Comparison of ENCODE assay signal across 9 mouse cellular contexts in genomic region chr8:118285596-118286281, GRCm38 (mm10). TPM values are rescaled to one million over a fixed set of nuclear protein-coding genes. Genes with fewer than 3 reads are reported as not detected.
DNase-seq lines count a peak whose midpoint lies in the region; ATAC-seq and TF ChIP-seq lines count a peak whose summit lies in the region.
"Had no signal": no experiment of that assay in that cellular context is flagged by ENCODE, and none has a peak within 500 bp of the region (broad histone marks: within the 10 kb centered on the region; RNA-seq: fewer than 3 reads in every experiment).

No protein-coding gene starts in this region.

- H3K9me3 ChIP-seq in intestine, embryonic 15.5 days: no peaks in the 10 kb centered on the region
- no peaks in the 10 kb centered on the region for H3K9me3 ChIP-seq in intestine, postnatal 0 days (ENCODE audit: control insufficient read depth)
- no peaks in the 10 kb centered on the region for H3K9me3 ChIP-seq in embryonic facial prominence, embryonic 15.5 days (replicated peaks)
- H3K9me3 ChIP-seq in stomach, embryonic 14.5 days (ENCODE audit: control insufficient read depth, low read depth, low read length): no peaks in the 10 kb centered on the region
- H3K9me3 ChIP-seq in liver, embryonic 11.5 days (ENCODE audit: control insufficient read depth, low read length): no peaks in the 10 kb centered on the region

- WGBS in intestine, embryonic 15.5 days: 42% methylated on average over 10 of the region's 10 CpGs
- WGBS in intestine, postnatal 0 days: 36% methylated on average over 10 of the region's 10 CpGs
- 19% methylated on average over 10 of the region's 10 CpGs for WGBS in embryonic facial prominence, embryonic 15.5 days
- 28% methylated on average over 10 of the region's 10 CpGs for WGBS in stomach, embryonic 14.5 days
- 19% methylated on average over 10 of the region's 10 CpGs for WGBS in liver, embryonic 11.5 days

- 0 out of 2 replicates have a peak overlapping the region, but pooled peaks have one; percentile 9 for H3K4me2 ChIP-seq in intestine, embryonic 15.5 days (replicated peaks)
- H3K4me2 ChIP-seq in intestine, postnatal 0 days (replicated peaks; ENCODE audit: low read depth): no peak overlapping the region
- H3K4me2 ChIP-seq in embryonic facial prominence, embryonic 15.5 days (replicated peaks): peak overlapping the region; percentile 92
- peak overlapping the region; percentile 91; the same call in 1 of the 2 replicates for H3K4me2 ChIP-seq in stomach, embryonic 14.5 days (replicated peaks; ENCODE audit: low read depth, low read length)
- H3K4me2 ChIP-seq in liver, embryonic 11.5 days: no peak overlapping the region

- H3K9ac ChIP-seq in intestine, embryonic 15.5 days: no peak overlapping the region
- no peak overlapping the region for H3K9ac ChIP-seq in intestine, postnatal 0 days (ENCODE audit: low read depth, low read length)
- H3K9ac ChIP-seq in embryonic facial prominence, embryonic 15.5 days: no peak overlapping the region
- no peak overlapping the region for H3K9ac ChIP-seq in stomach, embryonic 14.5 days (replicated peaks; ENCODE audit: low read depth, low read length)
- H3K9ac ChIP-seq in liver, embryonic 11.5 days (ENCODE audit: low read depth, low read length): no peak overlapping the region

- DNase-seq in heart, postnatal 4 days: peak; percentile 25
- DNase-seq in testis, postnatal 10 days (ENCODE audit: low spot score): no peak
- no peak for DNase-seq in layer of hippocampus, postnatal 36 days
- no peak for DNase-seq in liver, embryonic 11.5 days (ENCODE audit: low spot score)
- DNase-seq: lung, postnatal 14 days had no signal

- TF ChIP-seq CTCF in intestine, postnatal 0 days (IDR thresholded peaks at IDR 0.05; ENCODE audit: low read depth): no peak

- no peaks in the 10 kb centered on the region for H3K36me3 ChIP-seq in intestine, embryonic 15.5 days
- no peaks in the 10 kb centered on the region for H3K36me3 ChIP-seq in intestine, postnatal 0 days (ENCODE audit: control insufficient read depth, insufficient read depth)
- H3K36me3 ChIP-seq in embryonic facial prominence, embryonic 15.5 days: no peaks in the 10 kb centered on the region
- no peaks in the 10 kb centered on the region for H3K36me3 ChIP-seq in stomach, embryonic 14.5 days (ENCODE audit: control insufficient read depth, insufficient read depth, low read length)
- H3K36me3 ChIP-seq in liver, embryonic 11.5 days (ENCODE audit: control insufficient read depth, insufficient read depth, low read length): no peaks in the 10 kb centered on the region

- no peak overlapping the region for H3K4me3 ChIP-seq in intestine, embryonic 15.5 days (replicated peaks)
- H3K4me3 ChIP-seq in intestine, postnatal 0 days (ENCODE audit: low read depth, low read length): no peak overlapping the region
- H3K4me3 ChIP-seq in embryonic facial prominence, embryonic 15.5 days (replicated peaks): 0 out of 2 replicates have a peak overlapping the region, but pooled peaks have one; percentile 3
- H3K4me3 ChIP-seq in stomach, embryonic 14.5 days (ENCODE audit: low read depth, low read length): no peak overlapping the region
- H3K4me3 ChIP-seq in liver, embryonic 11.5 days (ENCODE audit: low read depth, low read length): no peak overlapping the region

- ATAC-seq in intestine, embryonic 15.5 days: no peak
- no peak for ATAC-seq in intestine, postnatal 0 days
- ATAC-seq in embryonic facial prominence, embryonic 15.5 days (ENCODE audit: insufficient number of reproducible peaks, low FRiP score, low TSS enrichment, low read depth): no peak
- peak; percentile 24; the same call in 1 of the 2 replicates for ATAC-seq in stomach, embryonic 14.5 days (ENCODE audit: insufficient number of reproducible peaks, insufficient read depth, low FRiP score, low read depth)
- no peak for ATAC-seq in liver, embryonic 11.5 days (replicated peaks; ENCODE audit: low FRiP score)

- H3K27ac ChIP-seq in intestine, embryonic 15.5 days: no peak overlapping the region
- no peak overlapping the region for H3K27ac ChIP-seq in intestine, postnatal 0 days (ENCODE audit: low read depth, low read length)
- no peak overlapping the region for H3K27ac ChIP-seq in embryonic facial prominence, embryonic 15.5 days (replicated peaks)
- H3K27ac ChIP-seq in stomach, embryonic 14.5 days (ENCODE audit: low read length): peak overlapping the region; percentile 58; the same call in 1 of the 2 replicates
- H3K27ac ChIP-seq in liver, embryonic 11.5 days (ENCODE audit: low read depth, low read length): no peak overlapping the region

- peaks cover 13% of the 10 kb centered on the region for H3K4me1 ChIP-seq in intestine, embryonic 15.5 days (replicated peaks)
- 0 out of 2 replicates have a peak, but pooled peaks cover 2% of the 10 kb centered on the region for H3K4me1 ChIP-seq in intestine, postnatal 0 days (replicated peaks; ENCODE audit: control insufficient read depth, insufficient read depth, low read length)
- peaks cover 42% of the 10 kb centered on the region for H3K4me1 ChIP-seq in embryonic facial prominence, embryonic 15.5 days
- H3K4me1 ChIP-seq in stomach, embryonic 14.5 days (ENCODE audit: control insufficient read depth, insufficient read depth, low read length): peaks cover 8% of the 10 kb centered on the region; the same call in 1 of the 2 replicates
- no peaks in the 10 kb centered on the region for H3K4me1 ChIP-seq in liver, embryonic 11.5 days (replicated peaks; ENCODE audit: control insufficient read depth, insufficient read depth, low read length)

- H3K27me3 ChIP-seq in intestine, embryonic 15.5 days (replicated peaks): peaks cover 24% of the 10 kb centered on the region
- H3K27me3 ChIP-seq in intestine, postnatal 0 days (replicated peaks; ENCODE audit: control insufficient read depth, insufficient read depth, low read length): peaks cover 30% of the 10 kb centered on the region; the same call in 1 of the 2 replicates
- peaks cover 43% of the 10 kb centered on the region for H3K27me3 ChIP-seq in embryonic facial prominence, embryonic 15.5 days
- 0 out of 2 replicates have a peak, but pooled peaks cover 4% of the 10 kb centered on the region for H3K27me3 ChIP-seq in stomach, embryonic 14.5 days (ENCODE audit: control insufficient read depth, insufficient read depth, low read length)
- peaks cover 41% of the 10 kb centered on the region for H3K27me3 ChIP-seq in liver, embryonic 11.5 days (replicated peaks; ENCODE audit: control insufficient read depth, insufficient read depth, low read length)

RNA-seq across cellular contexts. Expression of gene Cdh13, which starts 2.2 kb away (rescaled TPM):
- 6.2 and 6.5 TPM in 2 replicates for polyA plus RNA-seq in intestine, embryonic 15.5 days (2015; fragmentation: Nextera tagmentation; extraction: Ambion mirVana)
- 4.9 and 5.6 TPM in 2 replicates for polyA plus RNA-seq in intestine, postnatal 0 days (2015; fragmentation: Nextera tagmentation; extraction: Ambion mirVana)
- 20.0 and 20.2 TPM in 2 replicates for polyA plus RNA-seq in embryonic facial prominence, embryonic 15.5 days (2015; fragmentation: Nextera tagmentation; extraction: Ambion mirVana)
- 100 to 1,000 TPM; 178 to 201 TPM for total RNA-seq in heart, postnatal 4 days (2021)
- polyA plus RNA-seq in stomach, embryonic 14.5 days (2014; fragmentation: Nextera tagmentation; extraction: Ambion mirVana): 17.6 and 19.9 TPM in 2 replicates
- total RNA-seq in layer of hippocampus, postnatal 36 days (2021): 10 to 100 TPM; 37.3 to 41.5 TPM
- 2.5 and 2.9 TPM in 2 replicates for polyA plus RNA-seq in liver, embryonic 11.5 days (2014; fragmentation: Nextera tagmentation; extraction: Ambion mirVana)

Comparison
In these comparisons a context has a peak if more than half of its experiments do, and no peak if none do; other contexts are left out.
1. H3K4me2 ChIP-seq: peak in intestine, embryonic 15.5 days (single experiment), embryonic facial prominence, embryonic 15.5 days (single experiment) and stomach, embryonic 14.5 days (single experiment); none in intestine, postnatal 0 days (single experiment) and liver, embryonic 11.5 days (single experiment).